Mouse (Mus musculus) olfactory bulb, adult 2 months (tissue): ENCODE measurements around the gene Itgb2l.

Experiments
- CTCF ChIP-seq: fragments of 200-500 bp; IDR thresholded peaks from 2 replicates; pipeline ENCODE4 v1.5.1; 2012; ENCODE audit warnings: low read depth, mild to moderate bottlenecking, low read length, moderate library complexity; ENCODE audit not compliant: insufficient read depth
- POLR2A ChIP-seq: fragments of 200-500 bp; IDR thresholded peaks from 2 replicates; pipeline ENCODE4 v1.6.1; 2012; ENCODE audit warnings: mild to moderate bottlenecking, low read depth, low read length, moderate library complexity; ENCODE audit not compliant: insufficient read depth

DNA sequence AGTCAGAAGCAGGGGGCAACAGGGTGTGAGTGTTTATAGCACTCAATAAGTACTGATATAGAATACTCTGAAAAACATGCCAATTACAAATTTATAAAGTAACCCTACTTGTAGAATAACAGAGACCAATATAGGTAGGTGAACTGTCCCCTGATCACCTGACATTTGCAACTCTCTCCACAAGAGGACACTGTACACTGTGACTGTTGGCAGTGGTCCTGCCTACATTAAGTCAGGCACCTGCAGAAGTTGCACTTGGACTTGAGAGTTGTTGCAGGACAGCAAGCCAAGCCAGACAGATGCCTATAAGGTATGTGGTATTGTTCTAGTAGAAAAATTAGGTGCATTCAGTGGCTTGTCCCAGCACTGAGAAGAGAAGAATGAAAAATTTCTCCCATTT lies 52.3 kb downstream of the Itgb2l start:
- TF ChIP-seq POLR2A, result no peak
- TF ChIP-seq CTCF, result no peak
